Mouse (Mus musculus) adrenal gland, postnatal 10 days (tissue): Measurements from ENCODE around the gene Gm8362. TPM values are rescaled to one million over a fixed set of nuclear protein-coding genes. Genes with fewer than 3 reads are reported as not detected.
A peak's percentile ranks its signal among the peaks of the same experiment; 100 is the strongest.
"Not testable (repeated sequence)": the region's sequence is repeated elsewhere in the genome, so short reads cannot be mapped to it uniquely, and the experiment has no call there.

Experiments
- DNase-seq: peaks from one replicate; pipeline ENCODE4 v3.0.0; 2021; ENCODE audit warnings: mixed read lengths
- long read RNA-seq, 2 experiments: library from polyadenylated mRNA; stranded (forward); transcript quantifications; one replicate each; pipeline ENCODE4 v2.0.0; 2021
- total RNA-seq, 2 experiments: library from RNA; stranded (reverse); gene quantifications; 2 replicates each; pipeline ENCODE4 v1.2.3; 2021

The Gm8362 gene
- total RNA-seq: under 1 TPM in 1 of 2 experiments, not detected in 1; 0.15 TPM
- long read RNA-seq, experiment 1: 0 reads
- long read RNA-seq, experiment 2: 0 reads

DNA sequence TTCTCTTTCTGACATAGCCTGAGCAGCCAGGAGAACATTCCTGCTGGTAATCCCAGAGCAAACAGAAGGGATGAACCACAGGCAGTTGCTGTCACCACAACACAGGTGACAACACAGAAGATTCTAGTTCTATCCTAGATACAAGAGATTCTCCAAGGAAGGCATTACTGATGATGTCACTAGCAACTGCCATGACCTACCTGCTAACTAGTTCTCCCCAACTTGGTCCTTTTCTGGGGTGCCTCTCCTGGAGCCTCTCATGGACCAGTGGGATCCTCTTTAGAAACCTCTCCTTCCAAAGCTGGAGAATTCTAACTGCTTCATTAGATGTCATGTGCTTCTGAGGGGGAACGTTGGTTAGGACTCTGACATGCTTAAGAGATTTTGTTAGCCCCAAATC is at the start of gene Gm8362:
Gene Gm8362 (minus strand): TSS at position 101 of the 400 bp plus-strand sequence.
- DNase-seq: not testable (repeated sequence)

DNA sequence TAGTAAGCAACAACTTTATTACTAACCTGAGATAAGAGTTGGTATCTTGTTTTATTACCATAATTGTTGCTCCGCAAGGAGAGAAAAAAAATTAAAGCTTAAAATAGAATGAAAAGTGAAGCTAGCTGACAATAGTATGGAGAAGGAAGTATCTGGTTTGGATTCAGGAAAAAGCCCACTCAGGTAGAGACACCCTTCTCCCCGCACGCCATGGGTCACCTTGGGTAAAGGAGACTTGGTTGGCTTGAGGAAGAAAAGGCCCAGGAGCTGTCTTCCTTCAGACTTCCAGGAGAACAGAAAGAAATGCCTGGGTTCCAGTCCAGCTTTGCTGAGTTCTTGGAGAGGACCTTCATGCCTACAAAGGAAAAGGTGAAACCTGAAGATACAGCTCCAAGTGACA is 49.1 kb upstream of the Gm8362 start:
- DNase-seq: not testable (repeated sequence)

DNA sequence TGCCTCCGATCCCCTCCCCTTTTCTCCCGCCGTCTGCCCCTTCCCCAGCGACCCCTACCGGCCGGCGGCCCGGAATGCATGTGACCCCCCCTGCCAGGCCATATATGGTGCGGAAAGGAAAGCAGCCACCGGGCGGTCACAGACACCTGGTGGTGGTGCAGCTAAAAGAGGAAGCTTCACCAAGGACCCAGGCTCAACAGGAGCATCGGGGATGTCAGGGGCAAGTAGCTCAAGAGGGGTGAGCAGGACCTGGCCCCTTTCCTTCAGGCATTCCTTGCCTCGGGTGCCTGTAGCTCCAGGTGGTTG is 17.0 kb downstream of the Gm8362 start:
- DNase-seq: not testable (repeated sequence)

DNA sequence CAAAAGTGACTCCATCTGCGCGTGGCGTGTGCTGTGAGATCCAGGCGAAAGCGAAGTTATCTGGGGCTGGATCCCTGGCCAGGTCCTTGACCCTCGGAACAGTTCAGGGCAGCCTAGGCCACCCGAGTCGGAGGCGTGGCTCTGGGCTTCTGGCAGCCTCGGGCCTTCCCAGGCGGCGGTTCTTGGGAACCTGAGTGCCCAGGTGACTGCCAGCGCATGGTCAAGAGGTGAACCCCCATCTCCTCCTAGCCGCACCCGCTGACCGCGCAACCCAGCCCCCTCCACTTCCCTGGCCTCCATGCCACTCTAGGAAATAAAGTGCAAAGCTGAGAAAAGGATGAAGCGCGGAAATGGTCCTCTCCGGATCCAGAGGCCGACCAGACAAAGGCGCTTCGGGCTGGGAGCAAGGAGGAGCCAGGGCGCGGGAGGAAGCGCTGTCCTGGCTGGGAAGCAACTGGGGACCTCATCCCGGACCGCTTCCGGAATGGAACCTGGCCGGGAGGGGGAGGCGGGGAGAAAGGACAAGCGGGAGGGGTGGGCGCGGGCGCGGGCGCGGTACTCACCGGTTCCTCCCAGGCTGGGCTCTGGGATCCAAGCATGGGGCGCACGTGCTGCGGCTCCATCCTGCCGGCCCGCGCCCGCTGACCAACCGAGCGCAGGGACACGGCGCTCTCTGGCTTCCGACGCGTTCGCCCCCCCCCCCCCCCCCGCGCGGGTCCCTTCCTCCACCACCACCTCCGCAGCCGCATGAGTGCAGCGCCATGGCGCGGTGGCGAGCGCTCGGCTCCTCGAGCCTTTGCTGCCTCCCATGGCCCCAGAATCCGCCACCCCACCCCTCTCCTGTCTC is 17.6 kb downstream of the Gm8362 start:
- peak; percentile 10 for DNase-seq

DNA sequence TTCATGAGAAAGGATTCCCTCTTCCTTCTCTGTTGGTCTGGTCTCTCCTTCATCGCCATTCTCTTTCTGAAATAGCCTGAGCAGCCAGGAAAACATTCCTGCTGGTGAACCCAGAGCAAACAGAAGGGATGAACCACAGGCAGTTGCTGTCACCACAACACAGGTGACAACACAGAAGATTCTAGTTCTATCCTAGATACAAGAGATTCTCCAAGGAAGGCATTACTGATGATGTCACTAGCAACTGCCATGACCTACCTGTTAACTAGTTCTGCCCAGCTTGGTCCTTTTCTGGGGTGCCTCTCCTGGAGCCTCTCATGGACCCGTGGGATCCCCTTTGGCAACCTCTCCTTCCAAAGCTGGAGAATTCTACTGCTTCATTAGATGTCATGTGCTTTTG is 32.0 kb downstream of the Gm8362 start, which contains the start of gene Gm3636:
Gene Gm3636 (minus strand): TSS at position 101 of the 400 bp plus-strand sequence.
- DNase-seq: not testable (repeated sequence)

DNA sequence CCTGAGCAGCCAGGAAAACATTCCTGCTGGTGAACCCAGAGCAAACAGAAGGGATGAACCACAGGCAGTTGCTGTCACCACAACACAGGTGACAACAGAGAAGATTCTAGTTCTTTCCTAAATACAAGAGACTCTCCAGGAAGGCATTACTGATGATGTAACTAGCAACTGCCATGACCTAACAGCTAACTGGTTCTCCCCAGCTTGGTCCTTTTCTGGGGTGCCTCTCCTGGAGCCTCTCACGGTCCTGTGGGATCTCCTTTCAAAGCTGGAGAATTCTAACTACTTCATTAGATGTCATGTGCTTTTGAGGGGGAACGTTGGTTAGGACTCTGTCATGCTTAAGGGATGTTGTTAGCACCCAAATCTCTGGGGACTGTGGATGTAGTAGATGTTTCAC is 54.1 kb downstream of the Gm8362 start, which contains the start of gene Gm8050:
Gene Gm8050 (minus strand): TSS at position 101 of the 400 bp plus-strand sequence.
- not testable (repeated sequence) for DNase-seq

Other genes starting within 250 kb of the Gm8362 start
- gene Gm8356, start 237.1 kb downstream of the Gm8362 start, total RNA-seq: not detected
- under 1 TPM; 0.64 to 0.99 TPM for gene Gm3629, start 183.8 kb downstream of the Gm8362 start, total RNA-seq
- not detected for gene Gm3460, start 152.0 kb downstream of the Gm8362 start, total RNA-seq
- under 1 TPM in 1 of 2 experiments, not detected in 1; 0.18 TPM for gene Gm10251, start 90.2 kb downstream of the Gm8362 start, total RNA-seq
- under 1 TPM in 1 of 2 experiments, not detected in 1; 0.45 TPM for gene Gm8050, start 54.2 kb downstream of the Gm8362 start, total RNA-seq
- 1 to 10 TPM; 1.3 to 3.8 TPM for gene Gm3636, start 32.1 kb downstream of the Gm8362 start, total RNA-seq
- gene Gm3642, start 65.9 kb upstream of the Gm8362 start, total RNA-seq: under 1 TPM in 1 of 2 experiments, not detected in 1; 0.42 TPM
- under 1 TPM; 0.33 to 0.54 TPM for gene Gm3667, start 115.6 kb upstream of the Gm8362 start, total RNA-seq
- not detected for gene Gm6356, start 199.4 kb upstream of the Gm8362 start, total RNA-seq